Mouse (Mus musculus) heart, postnatal 36 days (tissue): ENCODE measurements at regions not wholly inside any gene's neighbourhood (a gene's known extent, or its start where the extent isn't known, plus 50 kb on each side); places are given as distances from the start of the nearest gene placed in this dataset.

Experiments used
- DNase-seq, 2 experiments: peaks; one replicate each; pipeline ENCODE4 v3.0.0; 2021 to 2022
- intact Hi-C: fragments of 180-260 bp; cut with DNase I; formaldehyde crosslinking; loops from one replicate; pipeline ENCODE4 v1.15.1; 2025

DNA sequence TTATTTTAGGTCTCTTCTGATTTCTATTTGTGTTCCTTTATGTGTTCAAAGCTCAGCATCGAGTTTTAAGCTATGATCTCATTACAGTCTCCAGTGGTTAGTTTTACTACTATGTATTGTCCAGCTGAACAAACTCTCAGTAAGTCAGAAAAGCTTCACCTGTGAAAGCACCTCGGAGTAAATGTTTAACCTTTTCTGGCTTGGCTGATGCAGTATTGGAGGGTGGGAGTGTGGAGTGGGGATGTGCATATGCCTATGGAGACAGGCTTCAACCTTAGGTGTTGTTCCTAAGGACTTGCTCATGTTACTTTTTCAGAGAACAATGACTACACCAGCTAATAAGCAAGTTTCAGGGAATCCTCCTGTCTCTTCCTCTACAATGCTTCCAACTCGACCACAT is 67.6 kb upstream of the Gm10295 start:
- intact Hi-C loops, result loop anchor here (10.0 kb wide), 1 partner anchor 286 kb away; no protein-coding TSS in a partner anchor
- no peak for DNase-seq

DNA sequence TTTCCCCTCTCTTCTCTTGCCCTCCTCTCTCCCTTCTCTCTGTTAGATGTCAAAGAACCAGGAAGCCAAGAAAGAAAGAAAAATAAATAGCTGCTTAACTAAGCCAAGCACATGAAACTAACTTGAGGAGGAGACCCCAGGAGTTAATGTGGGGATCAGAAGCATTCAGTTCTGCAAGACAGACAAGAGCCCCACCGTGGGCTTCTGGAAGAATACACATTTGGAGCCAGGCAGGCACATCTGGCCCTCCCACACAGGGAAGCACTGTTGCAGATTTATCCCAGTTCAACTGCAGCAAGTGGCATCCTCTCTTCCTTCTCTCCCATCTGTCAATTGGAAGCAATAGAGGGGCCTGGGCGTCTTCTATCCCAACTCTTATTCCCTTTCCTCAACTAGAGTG is 63.5 kb upstream of the Gm10295 start:
- intact Hi-C loops, result loop anchor here (5.0 to 10.0 kb wide), 6 partner anchors 168 to 1297 kb away; partner anchors contain the start of gene Nr2f2

DNA sequence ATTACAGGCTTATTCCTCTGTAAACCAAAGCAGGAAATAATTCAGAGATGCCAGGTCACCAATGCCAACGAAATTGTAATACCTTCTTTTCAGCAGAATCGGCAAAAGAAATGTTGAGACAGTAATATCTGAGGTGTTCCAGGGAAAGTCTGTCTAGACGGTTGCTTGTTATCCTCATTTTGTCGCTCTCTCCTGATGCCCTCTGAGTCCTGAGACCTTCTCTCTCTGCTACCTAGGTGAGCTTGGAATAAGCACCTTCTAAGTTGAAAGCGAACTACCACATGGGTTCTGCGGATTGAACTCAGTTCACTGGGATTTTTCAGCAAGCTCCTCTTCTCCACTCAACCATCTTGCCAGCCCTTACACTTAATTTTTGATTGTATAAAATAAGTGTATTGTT is 61.8 kb upstream of the Gm10295 start:
- no peak for DNase-seq
- intact Hi-C loops, result loop anchor here (5.0 to 10.0 kb wide), 6 partner anchors 169 to 1296 kb away; partner anchors contain the start of gene Nr2f2

More for the DNA sequence above, 63.5 kb upstream of the Gm10295 start:
- DNase-seq, result no peak

DNA sequence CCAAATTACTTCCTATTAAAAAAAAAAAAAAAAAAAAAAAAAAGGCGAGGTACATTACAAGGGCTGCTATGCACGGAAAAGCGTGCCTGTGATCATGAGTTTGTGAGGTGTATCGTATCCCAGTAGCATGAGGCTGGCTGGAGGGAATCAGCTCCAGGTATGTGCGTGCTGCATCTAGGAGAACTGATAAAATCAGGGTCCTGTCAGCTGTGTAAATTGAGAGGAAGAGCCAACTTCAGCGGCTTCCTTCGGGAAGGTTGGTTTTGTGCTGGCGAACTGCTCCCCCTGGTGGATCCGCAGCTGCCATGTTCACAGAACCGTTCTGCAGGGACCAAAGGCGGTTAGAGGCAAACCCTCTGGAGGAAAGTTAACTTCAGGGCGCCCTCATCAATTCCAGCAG is 60.8 kb upstream of the Gm10295 start:
- intact Hi-C loops, result loop anchor here (1.0 to 10.0 kb wide), 8 partner anchors 170 to 1921 kb away; partner anchors contain the start of gene Nr2f2
- DNase-seq, result peak; percentile 80 to 85

DNA sequence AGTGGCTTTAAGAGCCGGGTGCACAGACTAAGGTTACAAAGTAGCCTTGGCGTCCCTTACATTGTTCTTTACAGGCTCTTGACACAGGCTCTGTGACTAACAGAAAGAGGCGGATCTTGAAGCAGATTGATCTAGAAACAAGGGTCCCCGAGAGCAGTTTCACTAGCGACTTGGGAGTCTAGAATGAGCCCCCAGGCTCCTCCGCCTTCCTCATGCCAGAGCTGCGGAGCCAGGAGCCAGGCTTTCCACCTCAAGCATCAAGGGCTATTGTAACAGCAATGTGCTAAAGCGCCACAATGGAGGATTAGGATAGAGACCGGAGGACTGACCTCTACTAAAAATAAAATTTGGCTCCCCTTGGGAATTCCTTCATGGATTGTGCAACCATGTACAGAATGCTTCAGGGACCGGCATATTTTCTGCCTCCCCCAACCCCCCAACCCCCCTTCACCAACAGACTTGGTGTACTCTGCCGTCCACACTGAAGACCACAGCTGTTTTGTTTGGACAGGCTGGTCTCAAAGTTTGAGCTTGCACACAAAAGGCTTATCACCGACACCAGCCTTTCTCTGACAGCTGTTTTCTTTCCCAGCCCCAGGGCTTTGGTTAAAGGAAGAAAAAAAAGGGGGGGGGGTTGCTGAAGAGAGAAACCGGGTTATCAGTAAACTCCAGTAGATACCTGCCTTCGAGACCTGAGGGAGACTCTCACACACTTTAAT is 60.2 kb upstream of the Gm10295 start:
- peak; percentile 43 to 70 for DNase-seq

DNA sequence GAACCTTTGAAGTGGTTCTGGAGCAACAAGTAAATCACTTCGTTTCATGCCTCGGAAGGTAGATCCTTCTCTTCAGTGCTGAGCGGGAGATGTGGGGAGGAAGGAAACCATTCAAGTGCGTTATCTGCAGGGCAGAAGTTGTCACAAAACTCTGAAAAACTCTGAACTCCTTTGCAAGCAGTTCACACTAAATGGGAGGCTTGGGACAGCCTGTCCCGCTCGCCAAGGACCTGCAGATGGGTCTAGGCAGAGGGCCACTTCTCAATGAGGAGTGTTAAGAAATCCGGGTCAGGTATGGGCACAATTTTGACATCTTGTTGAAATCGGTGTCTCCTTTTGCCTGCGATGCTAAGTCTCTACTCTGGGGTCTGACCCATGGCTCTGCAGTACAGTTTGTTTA is 58.6 kb upstream of the Gm10295 start:
- DNase-seq, result no peak
- intact Hi-C loops, result loop anchor here (2.0 to 10.0 kb wide), 8 partner anchors 25 to 1293 kb away; partner anchors contain the start of gene Nr2f2

More for the DNA sequence above, 60.2 kb upstream of the Gm10295 start:
- intact Hi-C loops, result loop anchor here (1.0 to 10.0 kb wide), 10 partner anchors 27 to 1920 kb away; partner anchors contain the start of gene Nr2f2

DNA sequence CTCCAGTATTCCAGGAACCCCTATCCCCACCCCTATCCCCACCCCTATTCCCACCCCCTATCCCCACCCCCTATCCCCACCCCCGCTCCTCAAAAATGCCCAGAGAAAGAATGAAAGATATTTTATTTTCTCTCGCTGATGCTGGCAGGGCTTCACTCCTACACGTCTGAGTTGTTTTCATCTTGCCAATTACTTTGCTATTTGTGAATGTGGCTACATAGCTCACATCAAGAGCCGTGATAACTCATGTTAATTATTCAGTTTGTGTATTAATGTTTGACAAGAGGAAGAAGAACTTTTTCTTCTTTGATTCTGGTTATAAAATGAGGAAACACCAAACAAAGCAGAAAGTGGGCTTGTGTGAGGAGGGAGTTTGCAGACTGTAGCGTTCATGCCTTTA is 57.8 kb upstream of the Gm10295 start:
- intact Hi-C loops, result no loop called here

DNA sequence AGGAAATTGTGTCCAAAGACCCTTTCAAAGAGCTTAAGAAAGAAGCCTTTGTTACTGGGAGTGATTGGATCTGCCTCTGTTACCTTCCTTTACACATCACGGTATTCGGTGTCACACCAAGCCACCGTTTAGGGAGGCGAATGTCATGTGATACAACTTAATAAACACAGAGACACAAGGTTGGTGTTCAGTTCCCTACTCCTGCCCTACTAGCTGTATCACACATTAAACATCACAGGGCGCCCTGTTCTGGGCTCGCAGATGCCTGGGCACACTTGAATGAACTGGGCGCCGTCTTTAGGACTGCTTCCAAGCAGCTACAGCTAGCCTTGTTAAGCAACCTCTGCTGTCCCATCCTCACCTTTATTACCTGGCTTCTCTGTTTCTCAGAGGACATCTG is 55.0 kb upstream of the Gm10295 start:
- no peak for DNase-seq
- intact Hi-C loops, result no loop called here

More for the DNA sequence above, 57.8 kb upstream of the Gm10295 start:
- DNase-seq, result no peak
